Mouse (Mus musculus) layer of hippocampus, adult 6 months (tissue): ENCODE results near the gene Gm20854. TPM values are rescaled to one million over a fixed set of nuclear protein-coding genes. Genes with fewer than 3 reads are reported as not detected.

ENCODE experiments used
- long read RNA-seq, 2 experiments: library from polyadenylated mRNA; unstranded; transcript quantifications; one replicate each; pipeline ENCODE4 v2.0.0; 2019 to 2020
- polyA plus RNA-seq: library from polyadenylated mRNA; unstranded; fragments of <200 nt; fragmentation: Nextera tagmentation; gene quantifications from 2 replicates; pipeline ENCODE4 v1.2.3, GENCODE M21; 2021

The Gm20854 gene
- polyA plus RNA-seq, result not detected in 2 replicates
- long read RNA-seq, experiment 1, result 0 reads
- long read RNA-seq, experiment 2, result 0 reads

DNA sequence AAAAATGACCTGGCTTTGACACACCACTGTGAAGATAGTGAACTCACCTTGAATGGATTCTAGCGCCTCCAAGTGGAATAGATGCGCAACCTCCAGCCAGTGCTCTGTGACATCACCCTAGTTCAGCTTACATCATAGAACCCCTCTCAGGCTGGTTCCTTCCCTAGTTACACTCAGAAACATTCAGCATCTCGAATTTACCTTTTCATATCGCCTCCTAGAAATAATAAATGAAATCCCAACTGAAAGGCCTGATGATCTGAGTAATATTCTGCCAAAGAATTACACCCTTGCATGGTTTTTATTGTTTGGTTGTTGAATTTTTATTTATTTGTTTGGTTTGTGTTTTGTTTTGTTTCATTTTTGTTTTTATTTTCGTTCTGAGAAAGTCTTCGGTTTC, at the start of gene Gm20854:
TSS of gene Gm20854 (minus strand) at position 101 of the 400 bp plus-strand sequence.

